Mouse (Mus musculus) thymus, adult 18-20 months (tissue): ENCODE measurements around the gene Gnao1.

Source experiments
- DNase-seq, 2 experiments: peaks; one replicate each; pipeline ENCODE4 v3.0.0; 2022; ENCODE audit warnings: mixed read lengths in 2 of 2

Gnao1 gene

DNA sequence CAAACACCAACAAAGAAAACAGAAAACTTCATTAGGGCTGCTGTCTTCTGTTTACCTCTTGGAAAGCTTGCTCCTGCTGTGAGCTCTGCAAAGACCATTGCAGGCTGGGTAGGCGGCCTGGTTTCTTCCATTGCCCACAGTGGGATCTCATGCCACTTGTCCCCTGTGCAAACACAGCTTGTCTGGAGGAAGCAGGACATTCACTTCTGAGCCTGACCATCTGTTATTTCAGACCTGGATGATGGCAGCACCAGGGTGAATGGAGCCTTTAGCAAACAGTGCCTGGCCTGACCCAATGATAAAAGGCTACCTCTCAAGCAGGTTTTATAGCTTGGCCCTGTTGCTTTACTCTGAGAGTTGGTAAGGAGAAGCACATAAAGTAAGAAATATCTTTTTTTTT, 35.4 kb downstream of the Gnao1 start:
- DNase-seq = no peak

DNA sequence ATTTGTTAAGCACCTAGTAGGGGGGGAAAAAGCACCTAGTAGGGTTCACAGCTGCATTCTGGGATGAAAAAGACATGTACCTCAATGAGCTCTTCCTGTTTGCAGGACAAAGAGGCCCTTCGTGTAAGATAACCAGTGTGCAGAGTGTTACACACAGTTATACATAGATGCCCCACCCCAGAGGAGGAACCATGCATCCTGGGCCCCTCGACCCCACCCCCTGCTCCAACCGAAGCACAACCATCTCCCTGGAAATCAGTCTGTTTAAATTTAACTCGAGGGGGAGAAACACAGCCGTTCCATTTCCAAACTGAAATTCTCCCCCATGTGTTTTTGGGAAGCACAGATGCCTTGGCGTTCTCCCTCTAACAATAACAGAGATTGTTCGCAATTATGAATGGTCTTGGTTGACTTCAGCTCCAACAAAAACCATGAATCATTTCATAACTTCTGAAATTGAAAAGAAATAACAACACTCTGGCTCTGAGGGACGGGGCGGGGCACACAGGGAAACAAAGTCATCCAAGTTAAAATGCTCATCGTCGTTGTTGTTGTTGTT, 42.4 kb downstream of the Gnao1 start:
- no peak for DNase-seq

DNA sequence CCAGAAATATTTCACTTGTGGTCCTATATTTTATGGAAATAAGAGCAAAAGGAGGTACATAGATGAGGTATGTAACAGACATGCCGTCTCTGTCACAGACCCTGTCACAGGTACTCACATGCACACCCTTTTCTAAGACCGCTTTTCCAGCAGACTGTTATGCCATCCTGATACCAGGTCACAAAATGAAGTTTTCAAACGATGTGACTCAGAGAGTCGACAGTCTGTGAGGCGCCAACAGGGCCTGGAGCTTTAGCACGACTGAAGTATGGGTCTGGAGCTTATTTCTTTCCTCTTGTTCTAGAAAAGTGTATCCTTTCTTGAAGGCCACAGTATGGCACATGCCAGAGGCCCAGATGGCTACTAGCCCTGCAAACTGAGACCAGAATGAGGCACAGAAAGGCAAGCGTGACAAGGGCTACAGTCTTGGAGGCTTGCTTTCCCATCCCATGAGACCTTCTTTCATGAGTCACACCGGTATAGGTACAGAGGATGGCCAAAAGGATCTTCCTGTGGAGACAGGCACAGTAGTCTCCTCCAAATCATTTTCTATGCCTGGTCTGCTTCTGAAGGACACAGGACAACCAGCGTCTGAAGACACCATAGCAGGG, 43.2 kb downstream of the Gnao1 start:
- DNase-seq = no peak

DNA sequence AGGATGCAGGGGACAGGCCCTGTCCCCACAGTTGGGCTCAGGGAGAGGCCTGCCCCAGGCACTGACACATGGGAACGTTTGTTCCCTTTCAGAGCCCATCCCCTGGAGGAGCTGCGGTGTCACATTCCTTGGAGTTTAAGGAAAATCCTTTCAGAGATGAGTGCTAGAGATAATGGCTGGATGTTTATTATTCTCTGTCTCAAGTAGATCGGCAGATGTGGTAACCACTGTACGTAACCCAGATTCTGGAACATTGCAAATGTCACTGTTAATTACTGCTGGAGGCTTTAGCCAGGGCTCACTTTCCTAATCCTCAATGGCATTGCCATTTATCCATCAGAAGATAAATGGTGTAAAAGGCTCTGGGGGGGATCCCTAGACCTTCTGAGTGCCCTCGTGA, 44.9 kb downstream of the Gnao1 start:
- DNase-seq = no peak

DNA sequence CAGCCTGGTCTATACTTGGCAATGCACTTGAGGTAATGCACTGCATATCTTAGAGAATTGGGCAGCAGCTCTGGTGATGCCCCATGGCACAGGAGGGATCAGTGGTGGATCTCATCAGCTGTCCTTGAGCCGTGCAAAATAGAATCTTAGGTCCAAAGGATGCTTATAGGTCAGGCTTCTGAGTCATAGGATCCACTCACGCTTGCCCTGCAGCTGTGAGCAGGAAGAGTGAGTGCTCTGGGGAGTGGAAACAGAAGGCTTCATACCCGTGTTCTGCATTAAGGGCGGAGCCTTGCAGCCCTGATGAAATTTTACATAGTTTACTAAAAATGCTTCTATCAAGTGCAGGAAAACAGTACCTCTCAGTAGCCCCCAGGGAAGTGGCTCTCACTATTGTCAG, 45.5 kb downstream of the Gnao1 start:
- no peak for DNase-seq

DNA sequence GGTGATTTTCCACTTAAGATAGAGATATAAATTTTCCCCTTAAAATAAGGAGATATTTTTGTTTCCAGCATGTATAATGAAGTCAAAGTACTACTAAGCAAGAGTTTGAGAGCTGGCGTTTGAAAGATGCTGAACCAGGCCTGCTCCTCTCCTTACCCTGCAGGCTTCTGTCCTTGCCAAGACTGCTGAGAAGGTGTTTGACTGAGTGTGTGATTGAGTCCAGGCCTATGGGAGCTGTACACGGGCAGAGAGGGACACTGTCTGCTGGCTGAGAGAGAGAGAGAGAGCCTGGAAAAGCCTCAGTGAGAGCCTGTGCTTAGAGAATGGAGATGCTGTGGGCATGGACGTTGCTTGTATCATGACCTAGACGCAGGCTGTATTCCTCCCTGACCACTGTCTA, 47.4 kb downstream of the Gnao1 start:
- no peak for DNase-seq

DNA sequence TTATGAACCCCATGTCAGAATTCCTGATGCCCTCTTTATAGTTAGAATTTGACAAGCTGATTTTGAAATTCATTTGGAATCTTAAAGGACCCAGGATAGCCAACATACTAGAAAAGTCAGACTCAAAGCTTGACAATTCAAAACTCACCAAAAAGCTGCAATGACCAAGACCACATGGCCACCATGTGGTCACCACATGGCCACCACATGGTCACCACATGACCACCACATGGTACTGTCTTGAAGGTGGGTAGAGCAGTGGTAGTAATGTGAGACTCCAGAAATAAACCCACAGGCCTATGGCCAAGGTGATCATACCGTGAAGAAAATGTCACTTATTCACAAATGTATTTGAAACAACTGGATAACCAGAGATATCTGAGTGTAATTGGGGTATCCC, 48.5 kb downstream of the Gnao1 start:
- no peak for DNase-seq

DNA sequence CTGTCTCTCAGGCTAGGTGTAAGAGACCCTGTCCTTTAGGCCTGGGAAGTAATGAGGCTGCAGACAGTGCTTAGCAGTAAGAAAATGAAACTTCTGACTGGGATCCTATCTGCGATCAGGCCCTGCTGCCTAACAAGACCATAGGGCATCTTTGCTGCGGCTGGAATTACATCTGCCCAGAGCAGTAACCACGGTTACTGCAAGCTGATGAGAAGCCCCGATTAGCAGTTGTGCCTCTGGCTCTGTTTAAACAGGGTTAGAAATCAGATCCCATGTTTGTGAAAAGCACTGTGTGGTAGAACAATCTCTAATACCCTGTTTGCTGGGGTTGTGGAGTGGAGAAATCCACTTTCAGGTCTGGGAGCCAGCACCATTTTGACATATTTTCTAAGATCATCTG, 50.3 kb downstream of the Gnao1 start:
- DNase-seq = no peak

DNA sequence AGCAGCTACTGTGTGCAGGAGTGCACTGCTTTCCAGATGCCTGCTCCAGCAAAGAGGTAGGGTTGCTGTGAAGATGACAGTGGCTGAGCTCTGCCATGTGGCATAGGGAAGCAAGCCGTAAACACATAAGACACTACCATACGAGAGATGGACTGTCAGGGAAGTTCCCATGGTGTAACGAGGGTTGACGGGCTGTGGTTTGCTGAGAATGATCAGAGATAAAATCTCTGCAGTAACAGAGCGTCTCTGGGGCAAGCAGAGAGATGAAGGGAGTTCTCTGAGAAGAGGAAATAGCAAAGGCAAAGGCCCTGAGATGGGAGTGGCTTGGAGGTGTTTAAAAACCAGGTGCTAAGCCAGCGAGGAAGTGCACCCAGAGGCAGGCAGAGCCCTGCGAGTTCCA, 54.3 kb downstream of the Gnao1 start:
- DNase-seq = peak in 1 of 2 experiments; percentile 18

DNA sequence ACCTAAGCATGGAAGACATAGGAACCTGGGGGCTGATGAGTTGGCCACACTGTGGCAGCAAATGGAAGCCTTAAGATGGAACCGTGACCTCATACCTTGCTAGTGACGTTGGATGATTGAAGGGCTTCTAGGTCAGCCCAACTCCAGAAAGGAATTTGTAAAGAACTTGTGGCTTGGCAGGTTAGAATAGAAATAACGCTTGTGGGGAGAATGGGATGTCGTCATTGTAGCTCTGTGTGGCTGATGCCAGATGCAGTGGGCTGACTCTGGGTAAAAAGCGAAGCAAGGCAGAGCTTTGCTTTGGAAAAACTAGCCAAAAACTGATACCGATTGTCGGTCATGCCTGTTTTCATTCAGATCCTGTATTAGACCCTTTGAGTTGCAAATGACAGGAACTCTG, 56.5 kb downstream of the Gnao1 start:
- DNase-seq = no peak

DNA sequence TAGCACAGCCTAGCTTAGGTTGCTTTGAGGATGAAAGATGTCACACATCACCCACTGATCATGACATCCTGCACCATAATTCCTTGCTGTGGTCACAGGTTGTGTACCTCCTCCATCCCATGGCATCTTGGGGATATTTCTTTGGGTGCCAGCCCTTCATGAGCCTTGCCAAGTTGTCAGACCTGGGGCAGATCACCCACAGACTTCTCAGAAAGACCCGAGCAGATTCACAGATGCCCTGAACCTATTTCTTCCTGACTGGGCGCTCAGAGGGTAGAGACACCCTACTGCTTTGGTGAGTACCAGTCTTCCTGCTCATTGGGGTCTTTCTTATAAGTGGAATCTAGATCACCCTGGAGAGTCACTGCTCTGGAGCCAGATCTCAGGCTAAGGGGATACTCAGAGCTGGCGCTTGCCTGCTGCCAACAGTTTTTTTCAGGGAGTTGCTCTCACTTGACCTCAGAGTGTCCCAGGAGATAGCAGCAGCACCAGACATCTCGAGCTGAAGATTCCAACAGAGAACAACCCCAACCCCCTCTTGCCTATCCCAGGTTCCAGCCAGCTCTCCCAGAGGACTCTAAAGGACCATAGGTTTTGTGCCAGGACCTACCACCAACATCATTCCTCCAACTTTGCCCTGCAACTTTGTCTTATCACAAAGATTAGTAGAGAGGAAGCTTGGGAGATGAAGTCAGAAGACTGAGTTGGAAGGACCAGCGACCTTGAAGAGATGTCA, 58.9 kb downstream of the Gnao1 start:
- no peak for DNase-seq

DNA sequence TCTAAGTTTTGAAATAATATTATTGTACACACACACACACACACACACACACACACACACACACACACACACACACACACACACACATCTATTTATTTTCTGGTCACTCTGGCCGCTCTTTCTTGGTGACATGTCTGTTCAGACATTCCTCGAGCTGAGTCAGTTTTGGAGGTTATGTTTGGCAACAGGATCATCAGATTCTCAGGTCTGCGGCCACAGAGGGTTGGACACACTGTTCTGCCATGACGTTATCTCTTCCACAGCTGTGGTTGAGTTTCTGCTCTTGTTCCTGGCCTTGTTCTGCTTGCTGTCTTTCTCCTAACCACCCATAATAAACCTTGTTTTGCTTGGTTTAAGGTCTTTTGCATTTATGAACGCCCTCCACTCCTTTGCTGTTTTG, 61.5 kb downstream of the Gnao1 start:
- DNase-seq = no peak

DNA sequence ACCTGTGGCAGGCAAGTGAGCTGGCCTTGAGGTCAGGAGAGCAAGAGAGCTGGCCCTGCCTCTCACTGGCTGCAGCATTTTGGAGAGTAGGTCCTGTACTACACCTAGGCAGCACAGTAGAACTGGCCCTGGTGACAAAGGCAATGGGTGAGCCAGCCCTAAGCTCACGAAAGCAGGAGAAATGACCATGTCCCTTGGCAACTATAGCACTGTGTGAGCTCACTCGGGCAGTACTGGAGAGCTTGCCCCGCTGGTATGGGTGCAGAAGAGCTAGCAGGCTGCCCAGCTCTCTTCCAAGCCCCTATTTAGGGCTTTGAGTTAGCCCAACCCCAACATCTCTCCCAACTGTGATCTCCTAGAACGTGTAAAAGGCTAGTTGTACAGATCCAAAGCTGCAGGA, 68.6 kb downstream of the Gnao1 start:
- DNase-seq = no peak

DNA sequence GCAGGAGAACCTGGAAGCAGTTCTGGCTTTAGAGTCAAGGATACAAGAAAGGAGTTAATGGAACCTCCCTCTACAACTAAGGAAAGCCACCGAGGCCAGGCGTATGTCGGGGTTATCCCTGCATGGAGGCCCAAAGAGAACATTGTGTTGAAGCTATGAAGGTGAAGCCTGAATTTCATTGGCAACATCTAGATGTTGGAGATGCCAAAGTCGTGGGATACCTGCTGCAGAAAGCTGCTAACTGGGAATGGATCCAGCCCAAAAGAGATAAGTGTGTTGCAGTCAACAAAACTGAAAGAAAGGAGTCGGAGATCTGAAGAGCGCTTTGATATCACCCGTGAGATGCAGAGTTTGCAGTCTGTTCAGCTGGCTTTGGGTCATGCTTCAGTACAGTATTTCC, 70.2 kb downstream of the Gnao1 start:
- DNase-seq = no peak

DNA sequence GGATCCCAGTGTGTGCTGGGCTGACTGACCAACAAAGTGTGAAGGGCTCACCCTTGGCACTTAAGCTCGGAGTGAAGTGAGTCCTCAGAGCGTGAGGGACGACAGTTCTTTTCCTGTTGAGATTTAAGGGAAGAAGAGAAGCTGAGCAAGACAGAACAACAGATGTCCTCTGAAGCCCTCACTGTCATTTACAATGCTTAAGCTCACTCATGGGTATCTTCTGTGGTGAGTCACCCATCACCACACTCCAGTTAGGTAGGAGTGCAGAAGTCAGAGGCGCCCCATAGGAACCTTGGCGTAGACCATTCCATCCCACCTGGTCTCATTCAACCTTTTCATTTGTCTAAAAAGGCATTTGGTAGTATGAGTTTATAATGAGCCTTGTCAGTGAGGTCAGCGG, 71.6 kb downstream of the Gnao1 start:
- DNase-seq = no peak

DNA sequence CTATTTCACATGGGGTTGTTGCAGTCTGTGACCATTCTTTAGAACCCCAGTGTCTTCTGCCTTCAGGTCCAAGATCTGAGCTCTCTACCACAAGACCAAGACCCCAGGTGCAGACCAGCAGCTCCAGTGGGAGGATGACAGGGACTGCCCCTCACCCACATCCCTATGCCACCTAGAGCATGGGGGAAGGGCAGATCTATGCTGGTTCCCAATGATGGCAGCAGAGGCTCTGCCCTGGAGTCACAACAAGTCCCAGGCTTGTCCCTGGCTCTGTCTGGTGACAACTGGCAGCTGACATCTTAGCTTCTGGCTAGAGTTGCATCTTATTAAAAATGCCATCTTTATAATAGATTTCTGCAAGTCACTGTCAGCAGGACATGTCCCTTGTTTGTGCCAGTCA, 73.5 kb downstream of the Gnao1 start:
- DNase-seq = no peak

DNA sequence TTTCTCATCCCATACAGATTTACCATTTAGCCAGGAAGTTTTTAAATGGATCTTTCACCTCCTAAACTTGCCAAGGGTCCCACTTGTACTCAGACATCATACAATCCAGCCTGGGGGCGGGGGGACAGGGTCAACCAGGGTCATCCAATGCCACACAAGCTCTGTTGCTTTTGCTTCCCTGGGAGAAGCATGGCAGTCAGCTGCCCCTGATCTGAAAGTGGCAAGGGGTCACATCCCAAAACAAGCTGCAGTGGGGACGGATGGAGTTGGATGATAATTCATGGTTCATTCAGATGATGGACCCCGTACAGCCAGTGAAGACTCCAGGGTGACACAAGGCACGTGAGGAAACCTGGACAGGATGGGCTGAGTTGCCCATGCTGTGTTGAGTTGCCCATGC, 74.0 kb downstream of the Gnao1 start:
- DNase-seq = no peak

DNA sequence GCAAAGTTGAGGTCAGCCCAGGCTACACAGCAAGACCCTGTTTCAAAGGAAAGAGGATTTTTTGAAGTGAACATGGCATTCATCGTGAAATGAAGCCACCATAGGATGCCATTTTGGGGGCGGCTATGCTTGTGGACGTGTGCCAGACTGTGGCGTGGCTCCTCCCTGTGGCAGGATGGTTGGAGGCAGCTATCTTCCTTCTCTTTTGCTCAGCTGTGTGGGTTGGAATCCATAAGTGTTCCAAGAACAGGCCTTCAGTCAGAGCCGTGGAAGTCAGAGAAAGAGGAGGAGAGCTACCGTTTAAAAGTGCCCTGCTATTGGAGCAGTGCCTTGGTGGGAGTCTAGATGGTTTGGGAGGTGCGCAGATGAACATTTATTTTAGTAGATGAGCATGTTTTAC, 74.5 kb downstream of the Gnao1 start:
- DNase-seq = no peak

DNA sequence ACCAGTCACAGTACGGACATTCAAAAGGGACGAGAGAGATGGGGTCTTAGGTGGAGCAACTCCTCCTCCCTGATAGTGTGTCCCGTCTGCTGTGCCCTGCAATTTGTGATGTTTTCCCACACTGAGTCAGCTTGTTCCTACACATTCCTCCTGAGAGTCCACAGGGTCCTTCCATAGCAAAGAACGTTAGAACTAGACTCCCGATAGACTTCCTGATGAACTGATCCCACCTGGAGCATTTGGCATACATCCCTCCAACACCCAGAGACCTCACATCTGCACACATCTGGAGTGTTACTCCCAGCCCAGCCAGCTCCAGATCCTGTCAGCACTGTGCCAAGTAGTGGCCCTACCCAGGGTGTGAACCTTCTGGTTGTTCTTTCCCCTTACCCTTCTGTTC, 76.4 kb downstream of the Gnao1 start:
- DNase-seq = no peak

DNA sequence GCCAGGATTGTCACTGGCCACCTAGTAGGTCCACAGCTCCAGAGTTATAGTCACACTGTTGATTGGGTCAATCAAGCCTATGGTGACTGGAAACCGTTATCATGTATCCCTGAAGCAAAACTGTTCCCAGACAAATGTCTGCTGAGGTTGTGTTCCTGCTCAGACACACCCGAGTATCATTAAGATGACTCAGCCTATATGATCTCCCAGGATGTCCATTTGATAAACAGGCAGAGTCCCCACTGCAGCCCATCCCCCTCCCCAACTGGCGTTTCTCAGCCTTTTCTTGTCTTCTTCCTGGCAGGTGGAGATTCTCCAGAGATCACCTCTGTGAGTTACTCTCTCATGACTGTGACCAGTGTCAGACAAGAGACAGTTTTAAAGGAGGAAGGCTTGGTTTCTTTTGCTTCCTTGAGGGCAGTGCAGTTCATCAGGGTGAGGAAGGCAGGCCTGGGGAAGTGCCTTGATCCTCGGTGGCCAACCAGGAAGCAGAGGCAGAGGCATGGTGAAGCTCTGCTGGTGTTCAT, 78.4 kb downstream of the Gnao1 start:
- DNase-seq = no peak

DNA sequence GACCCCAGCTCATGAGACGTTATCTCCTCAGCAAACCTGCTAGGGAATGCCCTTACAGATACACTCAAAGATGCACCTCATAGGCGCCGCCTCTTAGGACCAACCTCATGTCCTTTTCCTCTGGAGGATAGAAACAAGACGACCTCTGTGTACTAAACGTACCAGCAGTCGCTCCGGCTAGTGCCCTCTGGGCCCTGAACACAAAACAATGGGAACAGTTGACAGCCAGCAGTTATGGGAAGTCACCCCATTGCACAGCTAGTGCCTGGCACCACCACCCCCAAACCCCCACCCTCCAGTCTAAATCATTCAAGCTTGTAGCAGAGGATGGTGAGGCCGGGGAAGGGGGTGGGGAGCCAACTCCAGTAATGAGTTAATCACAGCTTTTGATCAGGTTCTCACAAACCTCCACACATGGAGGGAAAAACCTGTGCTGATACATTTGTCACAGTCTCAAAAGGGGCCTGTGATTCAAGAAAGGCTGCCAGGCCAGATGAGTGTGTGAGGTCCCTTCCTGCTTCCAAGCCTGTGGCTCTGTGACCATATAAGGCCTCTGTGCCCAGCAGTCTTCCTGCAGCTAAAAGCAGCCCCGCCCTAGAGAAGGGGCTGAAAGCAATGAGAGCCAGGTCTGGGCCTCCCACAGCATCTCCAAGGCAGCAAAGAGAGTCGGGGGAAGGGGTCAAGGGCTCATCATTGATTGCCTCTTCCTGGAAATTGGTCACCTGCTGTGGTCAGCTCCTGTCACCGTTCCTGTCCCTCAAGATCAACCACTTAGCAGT, 79.1 kb downstream of the Gnao1 start:
- DNase-seq = no peak

DNA sequence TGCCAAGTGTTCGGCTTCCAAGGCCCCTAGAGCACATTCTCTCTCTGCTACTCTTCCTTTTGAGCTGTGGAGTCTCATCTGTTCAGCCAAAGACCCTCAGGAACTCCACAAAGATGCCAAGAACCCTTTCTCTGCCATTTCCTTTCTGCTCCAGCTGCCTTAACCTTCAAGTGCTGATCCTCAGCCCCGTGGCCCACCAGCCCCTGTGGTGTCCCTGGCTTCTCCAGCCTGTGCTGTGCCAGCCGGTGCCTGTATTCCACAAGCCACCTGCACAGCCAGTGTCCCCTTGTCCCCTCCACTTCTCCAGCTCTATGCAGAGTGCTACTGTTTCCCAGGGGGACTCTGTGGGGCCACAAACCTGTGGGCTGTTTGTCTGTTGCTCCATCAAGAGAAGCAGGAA, 83.8 kb downstream of the Gnao1 start:
- DNase-seq = no peak

DNA sequence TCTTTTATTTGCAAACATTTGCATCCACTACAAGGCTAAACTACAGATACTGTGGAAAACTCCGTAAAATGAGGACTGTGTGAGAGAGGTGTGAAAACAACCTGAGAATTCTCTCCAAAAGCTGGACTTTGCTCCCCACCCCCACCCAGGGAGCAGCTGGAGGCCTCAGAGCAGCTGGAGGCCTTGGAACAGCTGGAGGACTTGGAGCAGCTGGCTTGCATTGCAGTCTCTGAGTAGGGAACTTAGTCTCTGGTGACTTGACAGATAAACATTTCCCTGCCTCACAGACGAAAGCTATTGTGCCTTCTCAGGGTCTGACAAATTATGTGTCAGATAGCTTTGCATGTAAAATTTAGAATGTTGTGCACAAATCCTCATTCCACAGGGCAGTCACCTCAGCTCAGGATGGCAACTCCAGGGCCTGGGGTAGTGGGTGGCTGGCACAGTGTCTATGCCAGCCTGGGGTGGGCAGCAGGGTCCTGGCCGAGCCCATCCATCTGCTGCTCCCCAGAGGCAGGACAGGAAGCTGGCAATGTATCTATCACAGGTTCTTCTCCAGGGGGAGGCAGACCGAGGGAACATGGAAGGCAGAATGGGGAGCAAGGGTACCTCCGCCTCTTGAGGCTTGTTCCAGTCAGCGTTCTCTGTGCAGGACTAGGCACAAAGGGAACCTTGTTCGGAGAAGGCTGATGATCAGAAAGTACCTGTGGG, 87.2 kb downstream of the Gnao1 start:
- no peak for DNase-seq
